ENCODE assay signal across 7 mouse cellular contexts in genomic region chr6:99094339-99094989, GRCm38 (mm10).
DNase-seq lines count a peak whose midpoint lies in the region; ATAC-seq and TF ChIP-seq lines count a peak whose summit lies in the region.

No protein-coding gene starts in this region.

- no peaks in the 10 kb centered on the region for H3K36me3 ChIP-seq in hindbrain, embryonic 16.5 days (ENCODE audit: control insufficient read depth, insufficient read depth, low read length)
- no peaks in the 10 kb centered on the region for H3K36me3 ChIP-seq in lung, embryonic 14.5 days (ENCODE audit: insufficient read depth)

- peaks cover 4% of the 10 kb centered on the region for H3K4me1 ChIP-seq in embryonic fibroblast, embryonic 13.5 days (ENCODE audit: control insufficient read depth, insufficient read depth, low read length)
- peaks cover 12% of the 10 kb centered on the region for H3K4me1 ChIP-seq in hindbrain, embryonic 16.5 days (ENCODE audit: control insufficient read depth, insufficient read depth, low read depth, low read length)
- peaks cover 30% of the 10 kb centered on the region for H3K4me1 ChIP-seq in lung, embryonic 14.5 days (ENCODE audit: insufficient read depth)

- H3K27ac ChIP-seq in embryonic fibroblast, embryonic 13.5 days (ENCODE audit: insufficient read depth, low read length), result 0 out of 2 replicates have a peak overlapping the region, but pooled peaks have one; percentile 14
- H3K27ac ChIP-seq in hindbrain, embryonic 16.5 days (ENCODE audit: low read depth, low read length), result no peak overlapping the region
- H3K27ac ChIP-seq in lung, embryonic 14.5 days (ENCODE audit: low read depth), result peak overlapping the region; percentile 91; the same call in 1 of the 2 replicates

- H3K4me2 ChIP-seq in hindbrain, embryonic 16.5 days (ENCODE audit: low read length), result peak overlapping the region; percentile 35
- peak overlapping the region; percentile 65 for H3K4me2 ChIP-seq in lung, embryonic 14.5 days

- peak overlapping the region; percentile 39 for H3K4me3 ChIP-seq in embryonic fibroblast, embryonic 13.5 days (ENCODE audit: insufficient read depth, low read length)
- H3K4me3 ChIP-seq in hindbrain, embryonic 16.5 days (ENCODE audit: low read length), result no peak overlapping the region
- peak overlapping the region; percentile 42 for H3K4me3 ChIP-seq in lung, embryonic 14.5 days (ENCODE audit: low read depth, low read length)

- ATAC-seq in hindbrain, embryonic 16.5 days, result no peak; the same call in 1 of the 2 replicates
- no peak for ATAC-seq in lung, embryonic 14.5 days (ENCODE audit: insufficient read depth)

- no peaks in the 10 kb centered on the region for H3K27me3 ChIP-seq in hindbrain, embryonic 16.5 days (replicated peaks; ENCODE audit: control insufficient read depth, insufficient read depth, low read length)
- H3K27me3 ChIP-seq in lung, embryonic 14.5 days (ENCODE audit: insufficient read depth, low read length), result no peaks in the 10 kb centered on the region

- peak; percentile 13 for DNase-seq in thymus, postnatal 14 days
- no peak for DNase-seq in thymus, adult 18-20 months
- peak; percentile 49 for DNase-seq in lung, embryonic 14.5 days
- no peak for DNase-seq in cerebellum, adult 9-11 months
- no peak for DNase-seq in layer of hippocampus, adult 9-10 months (ENCODE audit: low spot score)

- 19% methylated on average over 10 of the region's 10 CpGs for WGBS in hindbrain, embryonic 16.5 days
- WGBS in lung, embryonic 14.5 days, result 13% methylated on average over 10 of the region's 10 CpGs

- TF ChIP-seq POLR2A in embryonic fibroblast, embryonic 13.5 days (IDR thresholded peaks at IDR 0.05; ENCODE audit: low read depth, low read length), result no peak

- no peak overlapping the region for H3K9ac ChIP-seq in hindbrain, embryonic 16.5 days (ENCODE audit: low read depth, low read length)
- H3K9ac ChIP-seq in lung, embryonic 14.5 days, result peak overlapping the region; percentile 20

- TF ChIP-seq CTCF in embryonic fibroblast, embryonic 13.5 days (IDR thresholded peaks at IDR 0.05; ENCODE audit: borderline replicate concordance, insufficient read depth, low read length), result no peak
- no peak for TF ChIP-seq CTCF in lung, embryonic 14.5 days (IDR thresholded peaks at IDR 0.05; ENCODE audit: low read depth)

- H3K9me3 ChIP-seq in hindbrain, embryonic 16.5 days (ENCODE audit: control insufficient read depth, low read length), result 0 out of 2 replicates have a peak, but pooled peaks cover 2% of the 10 kb centered on the region
- H3K9me3 ChIP-seq in lung, embryonic 14.5 days (ENCODE audit: low read depth, low read length), result no peaks in the 10 kb centered on the region

Comparison
In these comparisons a context has a peak if more than half of its experiments do, and no peak if none do; other contexts are left out.
1. DNase-seq: peak in thymus, postnatal 14 days (single experiment) and lung, embryonic 14.5 days (single experiment); none in thymus, adult 18-20 months (0 of 2), cerebellum, adult 9-11 months (single experiment) and layer of hippocampus, adult 9-10 months (single experiment).